Mouse (Mus musculus): ENCODE measurements around the gene Hirip3. TPM values are rescaled to one million over a fixed set of nuclear protein-coding genes. Genes with fewer than 3 reads are reported as not detected.
A peak's percentile ranks its signal among the peaks of the same experiment; 100 is the strongest.
"Not testable (repeated sequence)": the region's sequence is repeated elsewhere in the genome, so short reads cannot be mapped to it uniquely, and the experiment has no call there.

Hirip3 gene
- polyA plus RNA-seq, 1 experiment from 2014 or later: 50.7 TPM

DNA sequence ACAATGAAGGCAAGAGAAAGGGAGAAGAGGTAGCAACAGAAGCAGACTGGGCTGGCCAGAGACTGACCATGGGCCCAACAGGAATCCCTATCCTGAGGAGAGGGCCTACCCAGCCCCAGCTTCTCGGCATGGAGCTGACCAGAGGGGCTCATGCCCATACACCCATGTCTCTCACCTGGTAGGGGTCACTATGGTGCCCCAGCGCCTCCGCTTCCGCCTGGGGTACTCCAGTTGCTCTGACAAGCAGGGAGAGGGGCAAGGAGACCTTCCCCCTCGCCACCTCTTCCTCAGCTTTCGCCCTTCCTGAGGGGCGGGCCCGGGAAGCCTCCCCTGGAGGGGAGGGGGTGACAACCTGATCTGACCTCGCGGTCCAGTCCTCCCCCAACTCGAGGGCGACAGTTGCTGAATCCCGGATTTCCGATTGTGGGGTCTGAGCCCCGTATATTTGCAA is 22.0 kb downstream of the Hirip3 start:
- Histone ChIP-seq H3K27me3 (no peaks in the 10 kb centered on the region), H3K4me1 (replicated peaks) (peaks cover 30% of the 10 kb centered on the region), H3K36me3 (peaks cover 26% of the 10 kb centered on the region), H3K4me3 (replicated peaks) (peak overlapping the region; percentile 79), H3K9ac (replicated peaks) (peak overlapping the region; percentile 76), H3K9me3 (no peaks in the 10 kb centered on the region), H3K27ac (peak overlapping the region; percentile 93), H3K4me2 (peak overlapping the region; percentile 99)
- WGBS: under 1% methylated on average over 14 of the region's 15 CpGs
- ATAC-seq (ENCODE audit: insufficient number of reproducible peaks, insufficient read depth, low FRiP score, low TSS enrichment, low read depth): peak; percentile 1; the same call in 1 of the 2 replicates

DNA sequence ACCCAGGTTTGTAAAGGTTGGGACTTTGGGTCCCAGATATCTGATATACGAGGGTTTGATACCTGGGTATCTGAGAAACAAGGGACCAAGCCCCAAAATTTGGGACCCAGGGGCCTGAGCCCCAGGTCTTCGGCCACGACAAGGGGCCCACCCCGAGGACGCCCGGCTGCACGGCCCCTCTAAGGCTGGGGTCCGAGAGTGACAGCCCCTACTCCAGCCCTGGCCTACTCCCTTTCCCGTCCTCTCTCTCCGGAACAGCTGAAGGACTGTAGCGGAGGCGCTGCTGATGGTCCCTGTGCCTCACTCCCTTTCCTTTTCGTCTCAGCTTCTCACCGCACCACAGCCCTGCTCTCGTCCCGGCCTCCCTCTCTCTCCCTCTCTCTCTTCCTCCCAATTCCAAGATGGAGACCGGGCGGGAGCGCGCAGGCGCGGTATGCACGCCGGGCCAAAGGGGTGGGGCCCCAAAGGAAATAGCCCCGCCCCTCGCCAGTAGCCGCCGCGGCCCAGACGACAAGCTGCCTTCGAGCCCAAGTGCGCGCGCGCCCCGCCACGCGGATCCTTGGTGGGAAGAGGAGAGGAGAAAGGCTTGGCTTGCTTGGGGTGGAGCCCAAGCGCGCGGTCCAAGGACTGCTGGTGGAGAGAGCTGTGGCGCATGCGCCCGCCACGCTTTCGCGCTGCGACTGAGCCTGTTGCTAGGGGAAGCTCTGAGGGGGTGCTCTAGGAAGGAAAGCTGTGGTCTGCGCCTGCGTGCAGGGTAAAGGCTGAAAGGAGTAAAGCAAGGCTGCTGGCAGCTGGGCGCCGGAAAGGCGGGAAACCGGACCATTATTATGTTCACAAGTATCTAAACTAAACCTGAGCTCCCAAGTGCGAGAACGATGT is 22.8 kb downstream of the Hirip3 start, which contains the start of gene Taok2:
Gene Taok2, minus strand, starts transcription at position 418 of the 879 bp plus-strand sequence.
- H3K9me3 ChIP-seq: no peaks in the 10 kb centered on the region
- H3K27ac ChIP-seq: peak within 1 kb of the TSS; percentile 93
- under 1% methylated on average over 56 of the region's 56 CpGs for WGBS
- H3K9ac ChIP-seq (replicated peaks): peak within 1 kb of the TSS; percentile 76
- H3K4me3 ChIP-seq (replicated peaks): peak within 1 kb of the TSS; percentile 79
- H3K36me3 ChIP-seq: peaks cover 18% of the 10 kb centered on the region
- H3K4me2 ChIP-seq: peak within 1 kb of the TSS; percentile 99
- ATAC-seq (ENCODE audit: insufficient number of reproducible peaks, insufficient read depth, low FRiP score, low TSS enrichment, low read depth): peak; percentile 96
- no peaks in the 10 kb centered on the region for H3K27me3 ChIP-seq
- H3K4me1 ChIP-seq (replicated peaks): peaks cover 30% of the 10 kb centered on the region

DNA sequence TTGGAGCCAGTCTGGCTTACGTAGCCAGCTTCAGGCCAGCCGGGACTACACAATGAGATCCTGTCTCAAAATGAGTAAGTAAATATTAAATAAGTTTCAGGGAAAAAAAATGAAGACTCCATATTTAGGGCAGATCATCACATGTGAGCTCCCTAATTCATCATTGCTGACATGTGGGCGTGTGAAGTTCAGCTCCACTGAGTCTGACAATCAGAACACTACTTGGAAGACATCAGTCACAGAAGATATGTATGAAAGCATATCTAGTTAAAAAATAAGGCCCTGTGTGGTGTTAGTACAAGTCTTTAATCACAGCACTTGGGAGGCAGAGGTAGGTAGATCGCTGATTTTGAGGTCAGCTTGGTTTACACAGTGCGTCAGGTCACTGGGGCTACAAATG is 25.5 kb downstream of the Hirip3 start:
- no peaks in the 10 kb centered on the region for H3K27me3 ChIP-seq
- H3K4me1 ChIP-seq (replicated peaks): peaks cover 14% of the 10 kb centered on the region
- no peak overlapping the region for H3K4me2 ChIP-seq
- no peak overlapping the region for H3K27ac ChIP-seq
- WGBS: 87% methylated on average over 5 of the region's 5 CpGs
- H3K9me3 ChIP-seq: no peaks in the 10 kb centered on the region
- no peak overlapping the region for H3K9ac ChIP-seq (replicated peaks)
- ATAC-seq (ENCODE audit: insufficient number of reproducible peaks, insufficient read depth, low FRiP score, low TSS enrichment, low read depth): no peak
- H3K4me3 ChIP-seq (replicated peaks): no peak overlapping the region
- H3K36me3 ChIP-seq: 0 out of 2 replicates have a peak, but pooled peaks cover 6% of the 10 kb centered on the region

DNA sequence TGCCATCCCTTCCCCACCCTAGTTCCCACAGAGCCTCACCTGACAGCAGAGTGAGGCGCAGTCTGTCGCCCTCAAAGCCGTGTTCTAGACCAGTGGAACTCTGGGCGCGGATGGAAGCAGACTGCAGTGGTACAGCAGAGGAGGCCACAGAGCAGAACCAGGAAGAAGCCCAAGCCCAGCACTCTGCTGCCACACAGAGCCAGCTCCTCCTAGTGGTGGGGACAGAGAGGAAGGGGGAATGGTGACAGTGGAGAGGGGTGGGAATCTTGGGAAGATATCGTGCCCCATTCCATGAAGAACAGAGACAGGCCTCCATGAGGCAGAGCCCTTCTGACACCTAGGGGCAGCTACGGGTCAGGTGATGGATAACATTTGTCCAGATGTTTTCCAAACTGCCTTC is 27.1 kb downstream of the Hirip3 start:
- Histone ChIP-seq H3K27me3 (no peaks in the 10 kb centered on the region), H3K4me2 (no peak overlapping the region), H3K27ac (no peak overlapping the region), H3K4me3 (replicated peaks) (no peak overlapping the region), H3K9ac (replicated peaks) (no peak overlapping the region), H3K9me3 (no peaks in the 10 kb centered on the region), H3K4me1 (replicated peaks) (no peaks in the 10 kb centered on the region), H3K36me3 (0 out of 2 replicates have a peak, but pooled peaks cover 6% of the 10 kb centered on the region)
- 47% methylated on average over 7 of the region's 7 CpGs for WGBS
- ATAC-seq (ENCODE audit: insufficient number of reproducible peaks, insufficient read depth, low FRiP score, low TSS enrichment, low read depth): no peak

DNA sequence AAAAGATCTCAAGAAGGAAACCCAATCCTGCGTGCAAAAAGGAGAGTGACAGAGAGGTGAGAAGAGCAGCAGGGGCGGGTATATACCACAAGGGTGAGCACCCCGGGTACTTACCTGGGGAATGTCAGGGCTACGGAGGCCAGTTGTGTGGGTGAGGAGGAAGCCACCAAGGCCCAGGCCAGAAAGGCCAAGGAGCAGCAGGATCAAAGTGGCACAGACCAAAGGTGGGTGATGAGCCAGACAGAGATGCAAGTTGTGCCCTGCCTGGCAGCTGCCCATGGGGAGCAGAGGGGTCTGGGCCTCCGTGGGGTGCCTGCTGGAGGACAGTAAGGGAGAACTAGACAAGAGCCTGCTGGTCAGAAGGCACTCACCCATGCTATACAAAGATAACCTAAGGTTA is 35.1 kb downstream of the Hirip3 start:
- no peak overlapping the region for H3K4me3 ChIP-seq (replicated peaks)
- no peak overlapping the region for H3K27ac ChIP-seq
- H3K27me3 ChIP-seq: no peaks in the 10 kb centered on the region
- H3K4me2 ChIP-seq: no peak overlapping the region
- WGBS: 78% methylated on average over 5 of the region's 5 CpGs
- H3K4me1 ChIP-seq (replicated peaks): peaks cover 5% of the 10 kb centered on the region; the same call in 1 of the 2 replicates
- no peaks in the 10 kb centered on the region for H3K36me3 ChIP-seq
- no peak for ATAC-seq (ENCODE audit: insufficient number of reproducible peaks, insufficient read depth, low FRiP score, low TSS enrichment, low read depth)
- H3K9me3 ChIP-seq: no peaks in the 10 kb centered on the region
- no peak overlapping the region for H3K9ac ChIP-seq (replicated peaks)

DNA sequence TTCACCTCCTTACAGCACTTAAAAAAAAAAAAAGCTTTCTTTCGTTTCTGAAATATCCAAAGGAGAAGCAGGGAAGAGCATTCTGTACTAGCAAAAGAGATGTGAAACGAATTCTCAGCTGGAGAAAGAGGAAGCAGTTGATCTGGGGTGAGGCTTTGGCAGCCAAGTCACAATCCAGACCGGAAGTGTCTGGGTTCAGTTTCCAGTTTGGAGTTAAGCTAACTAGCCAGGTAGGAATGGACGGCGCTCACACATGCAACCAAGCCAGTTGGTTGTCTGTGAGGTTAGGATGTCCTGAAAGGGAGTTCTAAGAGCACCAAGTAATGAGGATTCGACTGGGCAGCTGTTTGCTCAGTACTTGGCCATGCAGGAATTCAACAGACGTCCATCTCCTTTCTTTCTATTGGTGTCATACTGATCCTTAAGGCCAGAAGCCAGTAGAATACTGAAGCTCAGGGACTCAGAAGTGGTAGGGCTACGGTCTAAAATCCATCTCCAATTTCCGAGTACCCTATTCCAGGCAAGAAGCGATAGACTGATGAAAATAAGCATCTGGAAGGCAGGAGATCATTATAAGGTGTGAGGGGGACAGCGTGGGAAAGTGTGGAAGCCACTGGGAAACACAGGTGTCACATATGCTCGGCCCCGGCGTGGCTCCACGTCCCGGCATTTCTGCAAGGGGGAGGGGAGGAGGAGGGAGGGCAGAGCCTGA is 35.8 kb downstream of the Hirip3 start:
- peak overlapping the region; percentile 72 for H3K4me2 ChIP-seq
- peak overlapping the region; percentile 62 for H3K4me3 ChIP-seq (replicated peaks)
- peaks cover 5% of the 10 kb centered on the region; the same call in 1 of the 2 replicates for H3K4me1 ChIP-seq (replicated peaks)
- H3K27ac ChIP-seq: no peak overlapping the region
- H3K9ac ChIP-seq (replicated peaks): peak overlapping the region; percentile 68
- 24% methylated on average over 16 of the region's 16 CpGs for WGBS
- no peaks in the 10 kb centered on the region for H3K36me3 ChIP-seq
- ATAC-seq (ENCODE audit: insufficient number of reproducible peaks, insufficient read depth, low FRiP score, low TSS enrichment, low read depth): peak; percentile 77
- H3K9me3 ChIP-seq: no peaks in the 10 kb centered on the region
- H3K27me3 ChIP-seq: no peaks in the 10 kb centered on the region

DNA sequence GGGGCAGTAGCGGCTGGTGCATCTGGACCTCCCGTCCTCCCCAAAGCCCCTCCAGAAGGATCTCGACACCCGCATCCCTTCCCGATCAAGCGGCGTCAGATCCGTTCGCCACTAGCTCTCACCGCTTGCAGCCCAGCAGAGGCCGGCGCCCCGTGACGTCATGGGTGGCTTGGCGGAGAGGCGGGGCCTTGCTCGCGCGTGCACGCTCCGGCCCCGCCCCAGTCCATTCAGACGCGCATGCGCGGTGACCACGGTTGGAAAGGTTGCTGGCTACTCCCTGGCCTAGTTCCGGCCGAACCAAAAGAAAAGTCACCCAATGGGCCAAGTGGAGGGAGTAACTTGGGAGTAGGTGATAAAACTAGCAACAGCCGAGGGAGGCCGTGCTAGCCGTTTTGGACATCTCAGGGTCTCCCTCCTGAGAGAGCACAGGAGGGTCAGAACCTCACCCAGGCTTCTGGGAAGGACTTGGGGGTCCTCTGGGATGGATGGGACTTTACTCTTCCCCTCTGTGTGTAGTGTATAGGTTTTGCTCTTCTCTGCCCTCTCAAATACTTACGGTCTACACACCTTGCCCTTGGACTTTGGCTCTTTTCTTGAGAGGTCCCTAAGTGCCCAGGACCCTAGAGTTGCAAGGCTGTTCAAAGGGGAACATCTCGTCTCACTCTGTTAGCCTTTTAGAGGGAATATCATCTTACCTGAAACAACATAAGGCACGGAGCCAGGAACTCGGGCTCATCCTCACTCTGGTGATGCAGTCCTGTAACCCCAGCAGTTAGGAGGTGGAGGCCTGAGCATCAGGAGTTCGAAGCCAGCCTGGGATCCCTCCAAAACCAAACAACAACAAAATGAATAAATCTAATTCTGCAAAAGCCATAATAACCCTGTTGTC is 36.6 kb downstream of the Hirip3 start:
- Histone ChIP-seq H3K4me2 (peak overlapping the region; percentile 72), H3K27ac (peak overlapping the region; percentile 72; the same call in 1 of the 2 replicates)
- WGBS: 11% methylated on average over 37 of the region's 37 CpGs

DNA sequence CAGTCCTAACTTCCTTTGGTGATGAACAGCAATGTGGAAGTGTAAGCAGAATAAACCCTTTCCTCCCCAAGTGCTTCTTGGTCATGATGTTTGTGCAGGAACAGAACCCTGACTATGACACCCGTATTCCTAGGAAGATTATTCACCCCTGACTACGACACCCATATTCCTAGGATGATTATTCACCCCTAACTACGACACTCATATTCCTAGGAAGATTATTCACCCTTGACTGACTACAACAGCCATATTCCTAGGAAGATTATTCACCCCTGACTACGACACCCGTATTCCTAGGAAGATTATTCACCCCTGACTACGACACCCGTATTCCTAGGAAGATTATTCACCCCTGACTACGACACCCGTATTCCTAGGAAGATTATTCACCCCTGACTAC is 38.0 kb downstream of the Hirip3 start:
- WGBS: 92% methylated on average over 8 of the region's 9 CpGs
- not testable (repeated sequence) for H3K9ac ChIP-seq (replicated peaks); H3K4me1 ChIP-seq (replicated peaks); H3K36me3 ChIP-seq; H3K4me2 ChIP-seq; H3K27ac ChIP-seq; ATAC-seq (ENCODE audit: insufficient number of reproducible peaks, insufficient read depth, low FRiP score, low TSS enrichment, low read depth); H3K4me3 ChIP-seq (replicated peaks); H3K9me3 ChIP-seq; H3K27me3 ChIP-seq

More for the DNA sequence above, 36.6 kb downstream of the Hirip3 start:
- H3K9ac ChIP-seq (replicated peaks): peak overlapping the region; percentile 68
- no peaks in the 10 kb centered on the region for H3K36me3 ChIP-seq
- peaks cover 5% of the 10 kb centered on the region; the same call in 1 of the 2 replicates for H3K4me1 ChIP-seq (replicated peaks)
- H3K9me3 ChIP-seq: no peaks in the 10 kb centered on the region
- H3K27me3 ChIP-seq: no peaks in the 10 kb centered on the region
- H3K4me3 ChIP-seq (replicated peaks): peak overlapping the region; percentile 62
- ATAC-seq (ENCODE audit: insufficient number of reproducible peaks, insufficient read depth, low FRiP score, low TSS enrichment, low read depth): peak; percentile 84

DNA sequence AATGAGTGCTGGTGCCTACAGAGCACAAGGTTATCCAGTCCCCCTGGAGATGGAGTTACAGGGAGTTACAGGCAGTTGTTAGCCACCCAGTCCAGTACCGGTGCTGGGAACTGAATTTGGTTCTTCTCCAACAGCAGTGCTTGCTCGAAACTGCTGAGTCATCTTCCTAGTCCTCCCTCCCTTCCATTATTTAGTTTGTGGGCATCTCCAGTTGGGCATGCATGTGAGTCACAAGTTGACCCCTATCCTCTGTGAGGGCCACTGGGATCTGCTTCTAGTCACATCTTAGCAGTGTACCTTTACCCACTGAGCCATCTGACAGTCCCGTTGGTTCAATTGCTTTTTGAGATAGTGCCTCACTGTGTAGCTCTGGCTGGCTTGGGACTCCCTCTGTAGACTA is 43.8 kb downstream of the Hirip3 start:
- H3K27me3 ChIP-seq: no peaks in the 10 kb centered on the region
- H3K4me1 ChIP-seq (replicated peaks): no peaks in the 10 kb centered on the region
- no peaks in the 10 kb centered on the region for H3K36me3 ChIP-seq
- no peak overlapping the region for H3K27ac ChIP-seq
- 81% methylated on average over 3 of the region's 3 CpGs for WGBS
- no peak for ATAC-seq (ENCODE audit: insufficient number of reproducible peaks, insufficient read depth, low FRiP score, low TSS enrichment, low read depth)
- H3K9me3 ChIP-seq: no peaks in the 10 kb centered on the region
- H3K9ac ChIP-seq (replicated peaks): no peak overlapping the region
- H3K4me2 ChIP-seq: no peak overlapping the region
- no peak overlapping the region for H3K4me3 ChIP-seq (replicated peaks)

DNA sequence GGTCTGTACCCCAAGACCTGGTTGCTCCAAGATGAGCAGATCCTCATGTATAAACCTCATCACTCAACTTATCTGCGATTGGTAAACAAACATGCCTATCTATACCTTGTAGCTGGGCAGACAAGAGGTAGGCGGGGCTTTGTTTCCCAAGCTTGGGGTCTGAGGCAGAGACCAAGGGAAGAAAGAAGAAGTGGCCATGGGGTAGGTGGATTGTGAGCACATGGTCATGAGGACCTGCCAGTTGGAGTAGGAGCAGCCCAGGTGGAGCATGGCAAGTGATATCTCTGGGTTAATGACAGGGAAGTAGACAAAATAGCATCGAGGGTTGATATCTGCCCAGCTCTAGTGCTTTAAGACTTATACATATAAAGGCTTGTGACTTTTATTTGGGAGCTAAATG is 53.1 kb downstream of the Hirip3 start:
- WGBS: 86% methylated on average over 3 of the region's 3 CpGs
- Histone ChIP-seq H3K9ac (replicated peaks) (no peak overlapping the region), H3K27me3 (no peaks in the 10 kb centered on the region), H3K4me3 (replicated peaks) (no peak overlapping the region), H3K9me3 (no peaks in the 10 kb centered on the region), H3K36me3 (no peaks in the 10 kb centered on the region), H3K4me2 (no peak overlapping the region), H3K4me1 (replicated peaks) (no peaks in the 10 kb centered on the region), H3K27ac (no peak overlapping the region)
- no peak for ATAC-seq (ENCODE audit: insufficient number of reproducible peaks, insufficient read depth, low FRiP score, low TSS enrichment, low read depth)

Data from limb, embryonic 12.5 days (tissue).